Mouse (Mus musculus) embryonic fibroblast, embryonic 13.5 days (primary cell): ENCODE data around the gene Irf2bp2.

Experiments used
- CTCF ChIP-seq: IDR thresholded peaks from 2 replicates; pipeline ENCODE4 v1.5.1; 2011; ENCODE audit warnings: mild to moderate bottlenecking, control low read depth, low read length, moderate library complexity, borderline replicate concordance; ENCODE audit not compliant: insufficient read depth
- POLR2A ChIP-seq: IDR thresholded peaks from 2 replicates; pipeline ENCODE4 v1.6.1; 2011; ENCODE audit warnings: low read depth, mild to moderate bottlenecking, control low read depth, low read length, moderate library complexity

GRCm38 (mm10) chr8:126576919-126577318 lies 16.9 kb downstream of the Irf2bp2 start:
- TF ChIP-seq CTCF (no peak), POLR2A (no peak)
